Mouse (Mus musculus) cerebellum, adult 2 months (tissue): ENCODE measurements around the gene Heatr5a. TPM values are rescaled to one million over a fixed set of nuclear protein-coding genes. Genes with fewer than 3 reads are reported as not detected.

ENCODE experiments used
- DNase-seq, 2 experiments: peaks; one replicate each; pipeline ENCODE4 v3.0.0; 2021
- H3K27ac ChIP-seq: fragments of 200-500 bp; 2 replicates; pipeline ENCODE4 v1.5.1; 2012; ENCODE audit warnings: low read length, control low read depth, inconsistent platforms; ENCODE audit not compliant: insufficient read depth
- H3K27me3 ChIP-seq: fragments of 200-500 bp; 2 replicates; pipeline ENCODE4 v1.6.1; 2012; ENCODE audit warnings: inconsistent platforms, mild to moderate bottlenecking, low read length, moderate library complexity; ENCODE audit not compliant: control insufficient read depth, insufficient read depth
- H3K4me1 ChIP-seq: fragments of 200-500 bp; 2 replicates; pipeline ENCODE4 v1.6.1; 2011; ENCODE audit warnings: low read length; ENCODE audit not compliant: control insufficient read depth, insufficient read depth
- H3K4me3 ChIP-seq: fragments of 200-500 bp; replicated peaks from 2 replicates; pipeline ENCODE3; 2011; ENCODE audit warnings: mild to moderate bottlenecking, low read depth, low read length, control low read depth; ENCODE audit not compliant: insufficient read depth
- CTCF ChIP-seq: fragments of 200-500 bp; IDR thresholded peaks from 2 replicates; pipeline ENCODE4 v1.5.1; 2011; ENCODE audit warnings: low read depth, mild to moderate bottlenecking, control low read depth, low read length, moderate library complexity, borderline replicate concordance; ENCODE audit not compliant: insufficient read depth
- POLR2A ChIP-seq: fragments of 200-500 bp; IDR thresholded peaks from 2 replicates; pipeline ENCODE4 v1.6.1; 2011; ENCODE audit warnings: low read length, control low read depth, borderline replicate concordance; ENCODE audit not compliant: insufficient read depth
- WGBS: fragments of 180-500 bp; shearing (Covaris S2); methylation state at CpG from one replicate; pipeline ENCODE4 v1.1.7; 2018; 5-methylcytosine and 5-hydroxymethylcytosine counted together
- polyA plus RNA-seq: library from polyadenylated mRNA; depleted of rRNA; stranded (reverse); fragments of >200 nt; gene quantifications from 2 replicates; pipeline ENCODE4 v1.2.3, GENCODE M21; 2012

Heatr5a gene
- polyA plus RNA-seq, 1 experiment: 15.7 TPM

DNA sequence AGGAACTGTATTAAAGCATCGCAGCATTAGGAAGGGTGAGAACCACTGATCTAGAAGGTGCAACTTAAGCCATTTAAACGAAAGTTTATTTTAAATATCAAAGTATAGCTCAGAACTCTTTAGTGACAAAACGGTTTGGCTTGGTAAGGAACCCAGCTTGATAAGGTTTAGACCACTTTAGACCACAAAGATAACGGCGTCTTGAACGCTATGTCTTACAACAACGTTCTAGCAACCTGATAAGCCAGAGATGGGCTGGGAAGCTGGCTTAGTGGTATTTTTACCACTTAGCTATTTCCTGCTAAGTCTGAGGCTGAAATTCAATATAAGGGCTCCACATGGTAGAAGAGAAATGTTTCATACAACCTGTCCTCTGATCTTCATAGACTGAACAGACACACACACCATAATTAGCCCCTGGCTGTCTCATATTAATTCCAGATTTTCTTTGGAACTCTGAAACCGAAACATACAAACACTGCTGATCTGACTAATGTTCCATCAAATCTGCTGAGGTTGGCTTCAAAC is 114.3 kb downstream of the Heatr5a start:
- WGBS: 94% methylated on average over 8 of the region's 8 CpGs
- DNase-seq: no peak
- Histone ChIP-seq H3K27ac (no peak overlapping the region), H3K4me3 (no peak overlapping the region), H3K27me3 (no peaks in the 10 kb centered on the region), H3K4me1 (no peaks in the 10 kb centered on the region)
- TF ChIP-seq CTCF: no peak
- no peak for TF ChIP-seq POLR2A

DNA sequence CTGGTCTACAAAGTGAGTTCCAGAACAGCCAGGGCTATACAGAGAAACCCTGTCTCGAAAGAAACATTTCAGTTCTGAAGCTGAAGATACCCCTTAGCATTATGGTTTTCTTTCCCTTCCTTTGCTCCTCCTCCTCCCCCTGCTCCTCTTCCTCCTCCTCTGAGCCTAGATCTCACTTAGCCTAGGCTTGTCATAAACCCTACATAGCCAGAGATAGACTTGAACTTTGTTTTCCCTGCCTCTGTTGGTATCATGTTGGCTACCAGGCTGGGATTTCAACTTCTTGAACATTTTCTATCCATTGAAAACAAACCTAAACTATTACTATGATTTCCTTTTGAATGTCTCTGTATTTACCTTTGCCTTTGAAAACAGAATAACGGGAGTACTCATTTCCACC is 115.2 kb downstream of the Heatr5a start:
- Histone ChIP-seq H3K4me1 (no peaks in the 10 kb centered on the region), H3K27ac (no peak overlapping the region), H3K4me3 (no peak overlapping the region), H3K27me3 (no peaks in the 10 kb centered on the region)
- TF ChIP-seq CTCF: no peak
- no peak for TF ChIP-seq POLR2A
- 96% methylated on average over 2 of the region's 2 CpGs for WGBS
- DNase-seq: no peak

DNA sequence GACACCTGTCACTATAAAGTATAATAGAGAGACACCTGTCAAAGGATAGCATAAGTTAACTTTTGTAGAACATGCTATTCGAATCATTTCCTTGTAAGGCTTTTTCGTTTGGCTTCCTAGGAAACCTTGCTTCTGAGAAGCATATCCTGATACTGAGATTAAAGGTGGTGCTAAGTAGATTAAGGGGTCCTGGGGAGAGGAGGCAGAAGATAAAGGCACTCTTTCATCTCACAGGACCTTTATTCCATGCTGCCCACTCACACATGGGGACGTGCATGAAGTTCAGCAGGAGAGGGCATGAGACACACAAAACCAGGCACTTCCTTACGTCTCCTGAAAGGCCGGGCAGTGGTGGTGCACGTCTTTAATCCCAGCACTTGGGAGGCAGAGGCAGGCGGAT is 115.7 kb downstream of the Heatr5a start:
- Histone ChIP-seq H3K27ac (no peak overlapping the region), H3K27me3 (no peaks in the 10 kb centered on the region), H3K4me3 (no peak overlapping the region), H3K4me1 (no peaks in the 10 kb centered on the region)
- TF ChIP-seq POLR2A (no peak), CTCF (no peak)
- DNase-seq: no peak
- WGBS: 86% methylated on average over 7 of the region's 7 CpGs

DNA sequence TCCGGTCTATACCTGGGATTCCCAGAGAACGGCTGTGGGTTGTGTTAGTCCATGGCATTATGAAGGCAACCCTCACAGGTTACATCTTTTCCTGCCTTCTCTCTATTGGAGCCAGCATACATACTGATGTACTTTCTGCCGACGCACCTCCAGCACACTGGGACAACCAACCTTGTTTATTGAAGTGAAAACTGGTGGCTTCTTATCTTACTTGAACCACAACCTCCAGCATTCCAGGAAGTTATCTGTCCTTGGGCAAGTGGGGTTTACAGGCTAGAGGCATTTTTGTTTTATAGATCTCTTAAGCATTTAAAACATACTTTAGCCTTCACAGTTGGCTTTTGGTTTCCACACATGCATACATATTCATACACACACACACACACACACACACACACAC is 119.5 kb downstream of the Heatr5a start:
- Histone ChIP-seq H3K27ac (no peak overlapping the region), H3K27me3 (no peaks in the 10 kb centered on the region), H3K4me3 (no peak overlapping the region), H3K4me1 (no peaks in the 10 kb centered on the region)
- no peak for DNase-seq
- 95% methylated on average over 4 of the region's 4 CpGs for WGBS
- TF ChIP-seq POLR2A (no peak), CTCF (no peak)

DNA sequence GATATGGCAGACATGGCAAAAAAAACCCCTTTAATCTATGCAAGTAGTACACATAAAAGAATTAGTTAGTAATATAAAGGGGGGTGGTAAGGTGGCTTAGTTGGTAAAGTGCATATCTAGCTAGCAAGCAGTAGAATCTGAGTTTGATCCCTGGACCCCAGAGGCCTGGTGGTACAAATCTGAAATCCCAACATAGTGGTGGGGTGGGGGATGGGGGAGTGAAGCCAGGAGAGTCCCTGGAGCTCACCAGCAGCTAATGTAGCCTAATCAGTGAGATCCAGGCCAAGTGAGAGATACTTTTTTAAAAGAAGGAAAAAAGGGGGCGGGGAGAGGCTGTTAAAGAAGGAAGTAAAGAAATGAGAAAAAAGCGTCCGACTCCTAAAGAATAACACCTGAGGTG is 120.0 kb downstream of the Heatr5a start:
- DNase-seq: no peak
- Histone ChIP-seq H3K27me3 (no peaks in the 10 kb centered on the region), H3K4me1 (no peaks in the 10 kb centered on the region), H3K4me3 (no peak overlapping the region), H3K27ac (no peak overlapping the region)
- no peak for TF ChIP-seq POLR2A
- no peak for TF ChIP-seq CTCF
- WGBS: 95% methylated on average over 3 of the region's 3 CpGs

DNA sequence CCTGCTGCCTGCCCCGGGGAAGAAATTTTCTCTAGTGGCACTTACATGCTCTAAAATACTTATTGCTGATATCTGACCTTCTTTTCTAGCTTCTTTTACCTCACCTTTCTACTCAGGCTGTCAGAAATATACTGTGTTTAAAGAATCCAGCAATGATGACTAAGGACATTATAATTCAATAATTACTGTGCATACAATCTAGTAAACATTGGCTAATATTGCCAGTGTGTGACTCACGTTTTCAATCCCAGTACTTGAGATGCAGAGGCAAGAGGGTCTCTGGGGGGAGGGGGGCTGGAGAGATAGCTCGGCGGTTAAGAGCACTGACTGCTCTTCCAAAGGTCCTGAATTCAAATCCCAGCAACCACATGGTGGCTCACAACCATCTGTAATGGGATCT is 120.8 kb downstream of the Heatr5a start:
- H3K4me3 ChIP-seq: no peak overlapping the region
- H3K27me3 ChIP-seq: no peaks in the 10 kb centered on the region
- no peak for TF ChIP-seq POLR2A
- TF ChIP-seq CTCF: no peak
- H3K4me1 ChIP-seq: no peaks in the 10 kb centered on the region
- no peak for DNase-seq
- H3K27ac ChIP-seq: no peak overlapping the region
- 90% methylated on average over 4 of the region's 4 CpGs for WGBS

DNA sequence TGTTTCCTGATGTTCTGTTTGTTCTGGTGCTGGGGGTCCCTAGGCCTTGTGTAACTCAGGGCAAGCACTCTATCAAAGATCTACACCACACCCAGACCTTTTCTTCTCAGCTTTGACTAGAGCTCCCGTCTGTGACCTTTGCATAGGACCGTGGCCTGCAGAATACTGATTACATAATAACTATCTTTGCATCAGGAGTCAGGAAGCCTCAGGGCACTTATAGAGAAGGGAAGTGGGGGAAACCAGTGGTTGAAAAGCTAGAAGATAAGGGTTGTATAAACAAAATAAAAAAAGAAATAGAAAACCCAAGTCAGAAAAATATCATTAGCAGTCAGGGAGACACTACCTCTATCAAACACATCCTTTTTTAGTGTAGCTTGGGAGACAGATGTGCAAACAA is 121.2 kb downstream of the Heatr5a start:
- WGBS: 91% methylated on average over 2 of the region's 2 CpGs
- no peak overlapping the region for H3K27ac ChIP-seq
- H3K4me1 ChIP-seq: no peaks in the 10 kb centered on the region
- no peaks in the 10 kb centered on the region for H3K27me3 ChIP-seq
- no peak overlapping the region for H3K4me3 ChIP-seq
- no peak for DNase-seq
- TF ChIP-seq POLR2A (no peak), CTCF (no peak)

DNA sequence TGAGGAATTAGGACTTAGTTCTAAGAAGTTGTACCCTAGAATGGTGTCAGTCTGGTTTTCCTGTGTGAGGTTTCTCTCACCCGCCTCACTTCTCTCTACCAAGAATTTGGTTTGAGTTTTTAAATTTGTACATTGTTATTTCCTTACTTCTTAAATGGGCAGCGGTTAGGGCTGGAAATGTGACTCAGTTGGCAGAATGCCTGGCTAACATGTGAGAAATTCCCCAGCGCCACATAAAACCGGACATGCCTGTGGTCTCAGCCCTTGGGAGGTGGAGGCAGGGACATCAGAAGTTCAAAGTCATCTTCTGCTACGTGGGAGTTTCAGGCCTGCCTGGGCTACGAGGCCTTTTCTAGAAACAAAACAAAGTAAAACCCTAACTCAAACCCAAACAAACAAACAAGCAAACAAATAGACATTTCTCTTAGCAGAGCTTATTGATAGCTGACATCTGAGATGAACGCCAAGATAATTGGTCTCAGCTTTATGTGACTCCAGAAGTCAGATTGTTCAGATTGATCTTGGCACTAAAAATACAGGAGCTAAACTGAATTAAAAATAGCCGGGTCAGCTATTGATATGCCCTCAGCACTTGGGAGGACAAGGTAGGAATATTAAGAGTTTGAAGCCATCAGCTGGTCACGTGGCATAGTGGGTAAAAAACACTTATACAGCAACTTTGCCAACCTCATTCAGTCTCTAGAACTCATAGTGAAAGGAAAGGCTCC is 123.0 kb downstream of the Heatr5a start:
- TF ChIP-seq CTCF (no peak), POLR2A (no peak)
- 76% methylated on average over 9 of the region's 9 CpGs for WGBS
- Histone ChIP-seq H3K27ac (no peak overlapping the region), H3K4me1 (no peaks in the 10 kb centered on the region; the same call in 1 of the 2 replicates), H3K27me3 (no peaks in the 10 kb centered on the region), H3K4me3 (no peak overlapping the region)
- no peak for DNase-seq
